Mouse (Mus musculus) frontal cortex, postnatal 14 days (tissue): ENCODE measurements around the gene Appl2.

Source experiments
- DNase-seq, 2 experiments: peaks; one replicate each; pipeline ENCODE4 v3.0.0; 2022; ENCODE audit warnings: low spot score in 2 of 2

The Appl2 gene

GRCm38 (mm10) chr10:83565449-83566441, 82.8 kb downstream of the Appl2 start:
- DNase-seq, result no peak

- DNase-seq, result no peak
Observed at GRCm38 (mm10) chr10:83563005-83563404, 85.5 kb downstream of the Appl2 start.
